Mouse (Mus musculus) liver, adult 2 months (tissue): ENCODE results near the gene Park7.

Source experiments
- CTCF ChIP-seq: fragments of 200-500 bp; IDR thresholded peaks from 2 replicates; pipeline ENCODE4 v1.5.1; 2011; ENCODE audit warnings: low read depth, low read length, control low read depth
- POLR2A ChIP-seq: fragments of 200-500 bp; IDR thresholded peaks from 2 replicates; pipeline ENCODE4 v1.6.1; 2011; ENCODE audit warnings: low read length, control low read depth; ENCODE audit not compliant: insufficient read depth; ENCODE audit errors: extremely low read depth

DNA sequence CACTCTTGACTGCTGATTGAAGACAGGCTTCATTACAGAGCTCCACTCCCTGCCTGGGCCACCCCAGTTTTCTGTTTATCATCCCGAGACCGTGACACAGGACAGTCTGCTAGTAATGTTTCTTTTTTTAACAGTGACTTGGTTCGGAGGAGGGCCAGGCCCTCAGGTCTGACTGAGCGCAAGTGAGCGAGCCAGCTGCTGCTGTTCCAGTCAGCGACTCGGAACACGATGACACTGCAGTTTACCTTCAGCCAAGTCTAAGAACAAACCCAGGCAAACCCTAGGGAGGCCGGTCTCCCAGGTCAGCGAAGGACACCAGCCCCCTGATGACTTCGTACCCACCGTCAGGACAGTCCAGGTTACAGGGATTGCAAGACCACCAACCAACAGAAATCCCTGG is 12.2 kb downstream of the Park7 start:
- TF ChIP-seq POLR2A (no peak), CTCF (no peak)
